Mouse (Mus musculus): ENCODE data around the gene Fam83b.

- TF ChIP-seq POLR2A (IDR thresholded peaks at IDR 0.05; ENCODE audit: borderline replicate concordance, control insufficient read depth, low read depth, low read length) (no peak), CTCF (IDR thresholded peaks at IDR 0.05; ENCODE audit: control insufficient read depth, insufficient read depth, low read length) (no peak)
Measured at GRCm38 (mm10) chr9:76602874-76603273, 36.0 kb upstream of the Fam83b start.

Data from bone marrow, adult 2 months (tissue).